Mouse (Mus musculus): ENCODE data around the gene Tox3.

DNA sequence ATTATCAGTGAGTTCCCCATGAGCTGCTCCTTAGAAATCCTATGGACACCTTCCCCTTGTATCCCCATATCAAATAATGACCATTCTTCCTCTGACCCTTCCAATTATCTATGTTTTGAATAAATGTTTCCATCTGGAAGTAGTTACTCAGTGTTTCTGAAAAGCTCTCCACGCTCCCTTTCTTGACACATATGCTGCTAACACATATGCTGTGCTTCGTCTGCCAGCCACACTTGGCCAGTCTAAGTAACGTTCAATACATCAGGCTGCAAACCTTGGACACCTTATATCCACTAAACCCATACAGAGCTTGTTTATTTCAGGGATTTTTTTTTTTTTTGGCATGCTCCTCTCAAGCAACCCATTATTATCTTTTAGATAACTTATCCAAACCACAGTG lies 54.1 kb downstream of the Tox3 start:
- TF ChIP-seq POLR2A (IDR thresholded peaks at IDR 0.05; ENCODE audit: borderline replicate concordance, low read depth, low read length), result no peak
- no peak for TF ChIP-seq CTCF (IDR thresholded peaks at IDR 0.05; ENCODE audit: low read depth, low read length)
